Mouse (Mus musculus) hindbrain, postnatal 0 days (tissue): ENCODE measurements around the gene Ppp2r5a. TPM values are rescaled to one million over a fixed set of nuclear protein-coding genes. Genes with fewer than 3 reads are reported as not detected.

ENCODE experiments used
- ATAC-seq: fragments of 200-750 bp; cut with Nextera tagmentation; 2 replicates; pipeline ENCODE4 v1.8.0; 2017; ENCODE audit warnings: mild to moderate bottlenecking, moderate TSS enrichment, moderate library complexity
- DNase-seq: peaks from one replicate; pipeline ENCODE4 v3.0.0-alpha.2; 2015; ENCODE audit warnings: low spot score
- H3K27ac ChIP-seq: fragments of 300-500 bp; sonication (generic); 2 replicates; pipeline ENCODE4 v1.5.1; 2014; ENCODE audit warnings: mild to moderate bottlenecking
- H3K27me3 ChIP-seq: fragments of 300-500 bp; sonication (generic); 2 replicates; pipeline ENCODE4 v1.6.1; 2014; ENCODE audit warnings: low read length, mixed read lengths; ENCODE audit not compliant: insufficient read depth
- H3K36me3 ChIP-seq: fragments of 300-500 bp; sonication (generic); 2 replicates; pipeline ENCODE4 v1.6.1; 2014; ENCODE audit warnings: low read length, mixed read lengths; ENCODE audit not compliant: insufficient read depth
- H3K4me1 ChIP-seq: fragments of 300-500 bp; sonication (generic); 2 replicates; pipeline ENCODE4 v1.6.1; 2014; ENCODE audit warnings: antibody characterized with exemption, low read length, mixed read lengths; ENCODE audit not compliant: insufficient read depth
- H3K4me2 ChIP-seq: fragments of 300-500 bp; sonication (generic); 2 replicates; pipeline ENCODE4 v1.6.1; 2014; ENCODE audit warnings: low read depth, mild to moderate bottlenecking, low read length, moderate library complexity, mixed read lengths
- H3K4me3 ChIP-seq: fragments of 300-500 bp; sonication (generic); 2 replicates; pipeline ENCODE4 v1.5.1; 2014; ENCODE audit warnings: low read length
- H3K9ac ChIP-seq: fragments of 300-500 bp; sonication (generic); replicated peaks from 2 replicates; pipeline ENCODE4 v1.6.1; 2014; ENCODE audit warnings: mild to moderate bottlenecking, low read length, moderate library complexity, mixed read lengths
- H3K9me3 ChIP-seq: fragments of 300-500 bp; sonication (generic); 2 replicates; pipeline ENCODE4 v1.6.1; 2016; ENCODE audit warnings: low read length, mixed read lengths
- CTCF ChIP-seq: IDR thresholded peaks from 2 replicates; pipeline ENCODE4 v1.5.1; 2016; ENCODE audit warnings: antibody characterized with exemption, control low read depth, low read depth
- WGBS: fragments of 180-500 bp; shearing (Covaris S2); extraction: QIAGEN DNeasy Blood & Tissue Kit; methylation state at CpG from one replicate; pipeline ENCODE4 v1.1.7; 2014; 5-methylcytosine and 5-hydroxymethylcytosine counted together
- polyA plus RNA-seq: library from polyadenylated mRNA; unstranded; fragments of >200 nt; fragmentation: Nextera tagmentation; extraction: Ambion mirVana; gene quantifications from 2 replicates; pipeline ENCODE4 v1.2.1, GENCODE M21; 2015
- total RNA-seq: library from RNA; depleted of rRNA; stranded (reverse); fragments of >200 nt; gene quantifications from 2 replicates; pipeline ENCODE4 v1.2.3, GENCODE M21; 2014; rRNA removed

Gene Ppp2r5a
- total and polyA plus RNA-seq, 2 experiments from 2014 or later, result 12.8 to 54.0 TPM

DNA sequence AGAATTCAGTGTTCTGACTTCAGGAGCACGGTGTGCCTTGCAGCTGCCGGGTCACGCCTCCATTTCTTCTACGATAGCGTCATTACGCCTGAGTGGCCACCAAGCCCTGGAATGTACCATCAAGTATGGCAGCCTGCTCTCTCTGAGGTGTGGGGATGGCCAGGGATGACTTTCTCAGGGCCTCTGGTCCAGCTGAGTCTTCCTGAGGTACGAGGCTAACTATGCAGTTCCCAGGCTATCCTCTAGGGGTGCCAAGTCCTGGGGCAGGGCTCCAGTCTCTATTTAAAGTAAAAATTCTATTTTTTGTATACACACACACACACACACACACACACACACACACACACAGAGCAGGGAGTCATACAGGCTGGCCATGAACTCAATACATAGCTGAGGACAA is 97.5 kb downstream of the Ppp2r5a start:
- H3K9ac ChIP-seq, result no peak overlapping the region

DNA sequence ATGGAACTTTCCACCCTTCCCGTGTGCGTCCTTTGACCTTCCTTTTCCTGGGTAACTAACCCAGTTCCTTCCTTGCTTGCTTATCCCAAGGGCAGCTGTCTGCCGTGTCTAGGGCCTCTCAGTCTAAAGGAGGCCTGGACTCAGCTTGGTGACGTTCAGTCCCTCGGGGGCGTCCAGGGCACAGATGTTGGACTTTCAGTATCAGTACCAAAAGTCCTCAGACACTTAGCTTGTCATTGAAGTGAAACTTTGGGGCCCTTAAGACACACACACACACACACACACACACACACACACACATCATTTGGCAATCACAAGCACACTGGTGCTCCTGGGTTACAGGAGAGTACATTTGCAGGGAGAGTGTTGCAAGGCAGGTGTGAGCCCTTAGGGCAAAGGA is 98.9 kb downstream of the Ppp2r5a start:
- ATAC-seq (no peak), DNase-seq (no peak)
- Histone ChIP-seq H3K9ac (no peak overlapping the region), H3K4me1 (no peaks in the 10 kb centered on the region), H3K27ac (no peak overlapping the region), H3K9me3 (no peaks in the 10 kb centered on the region), H3K27me3 (no peaks in the 10 kb centered on the region), H3K36me3 (peaks cover 6% of the 10 kb centered on the region; the same call in 1 of the 2 replicates), H3K4me3 (no peak overlapping the region), H3K4me2 (no peak overlapping the region)
- WGBS, result 64% methylated on average over 6 of the region's 6 CpGs
- TF ChIP-seq CTCF, result no peak

More for the DNA sequence above, 97.5 kb downstream of the Ppp2r5a start:
- Histone ChIP-seq H3K27me3 (no peaks in the 10 kb centered on the region), H3K4me1 (no peaks in the 10 kb centered on the region), H3K4me2 (no peak overlapping the region), H3K4me3 (no peak overlapping the region), H3K27ac (no peak overlapping the region), H3K36me3 (peaks cover 6% of the 10 kb centered on the region; the same call in 1 of the 2 replicates), H3K9me3 (no peaks in the 10 kb centered on the region)
- DNase-seq (peak; percentile 45), ATAC-seq (no peak)
- 58% methylated on average over 7 of the region's 7 CpGs for WGBS
- peak; percentile 59 for TF ChIP-seq CTCF

DNA sequence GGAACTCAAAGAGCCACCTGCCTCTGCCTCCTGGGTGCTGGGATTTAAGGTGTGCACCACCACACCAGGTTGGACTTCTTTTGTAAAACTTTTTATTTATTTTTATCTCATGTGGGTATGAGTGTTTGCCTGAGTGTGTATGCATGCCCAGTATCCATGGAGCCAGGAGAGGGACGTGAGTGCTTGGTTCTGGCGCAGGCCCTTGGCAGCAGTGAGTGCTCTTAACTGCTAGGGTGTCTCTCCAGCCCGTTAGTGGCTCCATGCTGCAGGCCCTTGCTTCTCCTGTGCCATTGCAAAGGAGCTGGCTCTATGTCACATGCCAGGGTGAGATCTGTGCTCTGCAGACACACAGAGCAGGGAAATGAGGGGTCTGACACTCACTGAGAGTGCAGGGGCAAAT is 99.3 kb downstream of the Ppp2r5a start:
- Histone ChIP-seq H3K4me2 (no peak overlapping the region), H3K9me3 (no peaks in the 10 kb centered on the region), H3K27me3 (no peaks in the 10 kb centered on the region), H3K9ac (no peak overlapping the region), H3K4me3 (no peak overlapping the region), H3K4me1 (no peaks in the 10 kb centered on the region), H3K27ac (no peak overlapping the region), H3K36me3 (peaks cover 6% of the 10 kb centered on the region; the same call in 1 of the 2 replicates)
- ATAC-seq (no peak), DNase-seq (no peak)
- WGBS, result 72% methylated on average over 3 of the region's 3 CpGs
- TF ChIP-seq CTCF, result no peak

Other genes with a start within 250 kb of the Ppp2r5a start
- gene Fam71a, start 238.5 kb downstream of the Ppp2r5a start, total RNA-seq, result not detected in 2 replicates
- not detected in 2 replicates for gene Fam71a, start 238.5 kb downstream of the Ppp2r5a start, polyA plus RNA-seq
- 1.6 and 1.8 TPM in 2 replicates for gene Atf3, start 185.2 kb downstream of the Ppp2r5a start, total RNA-seq
- 1.7 and 1.8 TPM in 2 replicates for gene Atf3, start 185.2 kb downstream of the Ppp2r5a start, polyA plus RNA-seq
- gene Nenf, start 85.1 kb downstream of the Ppp2r5a start, total RNA-seq, result 143 and 171 TPM in 2 replicates
- gene Nenf, start 85.1 kb downstream of the Ppp2r5a start, polyA plus RNA-seq, result 177 and 182 TPM in 2 replicates
- 22.5 and 24.9 TPM in 2 replicates for gene Tmem206, start 77.4 kb downstream of the Ppp2r5a start, total RNA-seq
- 23.2 and 24.0 TPM in 2 replicates for gene Tmem206, start 77.4 kb downstream of the Ppp2r5a start, polyA plus RNA-seq
- 5.1 and 6.6 TPM in 2 replicates for gene Dtl, start 172.3 kb upstream of the Ppp2r5a start, total RNA-seq
- 7.5 and 8.0 TPM in 2 replicates for gene Dtl, start 172.3 kb upstream of the Ppp2r5a start, polyA plus RNA-seq
- gene Ints7, start 172.4 kb upstream of the Ppp2r5a start, total RNA-seq, result 34.1 and 41.3 TPM in 2 replicates
- 26.3 and 28.7 TPM in 2 replicates for gene Ints7, start 172.4 kb upstream of the Ppp2r5a start, polyA plus RNA-seq